Mouse (Mus musculus): Measurements from ENCODE around the gene Micu1. TPM values are rescaled to one million over a fixed set of nuclear protein-coding genes. Genes with fewer than 3 reads are reported as not detected.

The Micu1 gene
- total RNA-seq, 4 experiments from 2014 or later = 94.7 to 97.4 (median 96.4) TPM

- DNase-seq (ENCODE audit: low spot score in 2 of 2) = no peak
These were observed 197.8 kb downstream of the Micu1 start for GRCm38 (mm10) chr10:59900174-59900435.

GRCm38 (mm10) chr10:59900939-59901338, 198.7 kb downstream of the Micu1 start:
- DNase-seq (ENCODE audit: low spot score in 2 of 2) = no peak

GRCm38 (mm10) chr10:59901463-59901862, 199.2 kb downstream of the Micu1 start:
- no peak for DNase-seq (ENCODE audit: low spot score in 2 of 2)

- no peak for DNase-seq (ENCODE audit: low spot score in 2 of 2)
These were observed 199.8 kb downstream of the Micu1 start for GRCm38 (mm10) chr10:59901986-59902605.

GRCm38 (mm10) chr10:59902606-59902990, 200.3 kb downstream of the Micu1 start:
- no peak for DNase-seq (ENCODE audit: low spot score in 2 of 2)

GRCm38 (mm10) chr10:59903170-59903569, 200.9 kb downstream of the Micu1 start:
- DNase-seq (ENCODE audit: low spot score in 2 of 2) = no peak

- no peak for DNase-seq (ENCODE audit: low spot score in 2 of 2)
These were observed 204.9 kb downstream of the Micu1 start for GRCm38 (mm10) chr10:59907080-59907609.

GRCm38 (mm10) chr10:59907695-59908299, 205.5 kb downstream of the Micu1 start:
- no peak for DNase-seq (ENCODE audit: low spot score in 2 of 2)

GRCm38 (mm10) chr10:59908776-59909315, 206.6 kb downstream of the Micu1 start:
- DNase-seq (ENCODE audit: low spot score in 2 of 2) = no peak

- no peak for DNase-seq (ENCODE audit: low spot score in 2 of 2)
These were observed 207.1 kb downstream of the Micu1 start for GRCm38 (mm10) chr10:59909357-59909847.

- no peak for DNase-seq (ENCODE audit: low spot score in 2 of 2)
These were observed 208.8 kb downstream of the Micu1 start for GRCm38 (mm10) chr10:59911091-59911490.

- no peak for DNase-seq (ENCODE audit: low spot score in 2 of 2)
These were observed 209.4 kb downstream of the Micu1 start for GRCm38 (mm10) chr10:59911561-59912198.

Other genes starting within 250 kb of the Micu1 start
- gene Gm10322, start 86.4 kb upstream of the Micu1 start, total RNA-seq (2022) = not detected
- gene Mcu, start 85.8 kb upstream of the Micu1 start, total RNA-seq (2022) = 10 to 100 TPM; 45.3 to 51.6 (median 47.1) TPM
- 10 to 100 TPM; 51.1 to 55.4 (median 52.6) TPM for gene Dnajb12, start 177.1 kb downstream of the Micu1 start, total RNA-seq (2022)
- gene Ddit4, start 249.4 kb downstream of the Micu1 start, total RNA-seq (2022) = 10 to 100 TPM; 51.3 to 71.6 (median 61.4) TPM